Mouse (Mus musculus) spleen, adult 2 months (tissue): Measurements from ENCODE around the gene Lect2. TPM values are rescaled to one million over a fixed set of nuclear protein-coding genes. Genes with fewer than 3 reads are reported as not detected.
A peak's percentile ranks its signal among the peaks of the same experiment; 100 is the strongest.

Experiments
- DNase-seq, 2 experiments: peaks; one replicate each; pipeline versions ENCODE4 v3.0.0 to v3.0.0-alpha.2; 2012 to 2021; ENCODE audit warnings: low spot score in 2 of 2, low read depth in 1 of 2
- H3K27ac ChIP-seq: fragments of 200-500 bp; 2 replicates; pipeline ENCODE4 v1.5.1; 2012; ENCODE audit warnings: low read length, inconsistent platforms; ENCODE audit not compliant: insufficient read depth
- H3K27me3 ChIP-seq: fragments of 200-500 bp; 2 replicates; pipeline ENCODE4 v1.6.1; 2012; ENCODE audit warnings: mild to moderate bottlenecking, moderate library complexity, low read length, inconsistent platforms; ENCODE audit not compliant: control insufficient read depth, insufficient read depth
- H3K36me3 ChIP-seq: fragments of 200-500 bp; 2 replicates; pipeline ENCODE4 v1.6.1; 2012; ENCODE audit warnings: mild to moderate bottlenecking, low read length, inconsistent platforms; ENCODE audit not compliant: control insufficient read depth, insufficient read depth
- H3K4me1 ChIP-seq: fragments of 200-500 bp; 2 replicates; pipeline ENCODE4 v1.6.1; 2011; ENCODE audit warnings: inconsistent platforms; ENCODE audit not compliant: control insufficient read depth, insufficient read depth, insufficient read length
- H3K4me3 ChIP-seq: fragments of 200-500 bp; 2 replicates; pipeline ENCODE4 v1.5.1; 2011; ENCODE audit warnings: mild to moderate bottlenecking, inconsistent platforms; ENCODE audit not compliant: insufficient read depth, insufficient read length; ENCODE audit errors: extremely low read depth
- CTCF ChIP-seq: fragments of 200-500 bp; IDR thresholded peaks from 2 replicates; pipeline ENCODE4 v1.5.1; 2011; ENCODE audit warnings: mild to moderate bottlenecking, inconsistent platforms; ENCODE audit not compliant: insufficient read depth, insufficient read length, insufficient replicate concordance; ENCODE audit errors: extremely low read depth
- POLR2A ChIP-seq: fragments of 200-500 bp; IDR thresholded peaks from 2 replicates; pipeline ENCODE4 v1.6.1; 2011; ENCODE audit warnings: low read depth, low read length, inconsistent platforms
- WGBS: fragments of 180-500 bp; shearing (Covaris S2); methylation state at CpG from one replicate; pipeline ENCODE4 v1.1.7; 2018; 5-methylcytosine and 5-hydroxymethylcytosine counted together
- polyA plus RNA-seq: library from polyadenylated mRNA; depleted of rRNA; stranded (reverse); fragments of >200 nt; gene quantifications from 2 replicates; pipeline ENCODE4 v1.2.3, GENCODE M21; 2012

The Lect2 gene
- polyA plus RNA-seq, 1 experiment = not detected

- no peak for TF ChIP-seq POLR2A
- no peak for TF ChIP-seq CTCF
- WGBS = 49% methylated on average over 7 of the region's 7 CpGs
- H3K27ac ChIP-seq = no peak overlapping the region
Observed at GRCm38 (mm10) chr13:56516816-56517215, 31.5 kb downstream of the Lect2 start.

GRCm38 (mm10) chr13:56516311-56516710 is 32.0 kb downstream of the Lect2 start:
- Histone ChIP-seq H3K4me3 (no peak overlapping the region), H3K36me3 (no peaks in the 10 kb centered on the region), H3K4me1 (no peaks in the 10 kb centered on the region), H3K27me3 (no peaks in the 10 kb centered on the region), H3K27ac (no peak overlapping the region)
- no peak for DNase-seq
- 83% methylated on average over 4 of the region's 4 CpGs for WGBS
- TF ChIP-seq CTCF (no peak), POLR2A (no peak)

More at GRCm38 (mm10) chr13:56516816-56517215, 31.5 kb downstream of the Lect2 start:
- DNase-seq = no peak
- H3K4me3 ChIP-seq = no peak overlapping the region
- no peaks in the 10 kb centered on the region for H3K4me1 ChIP-seq
- H3K27me3 ChIP-seq = no peaks in the 10 kb centered on the region
- no peaks in the 10 kb centered on the region for H3K36me3 ChIP-seq

GRCm38 (mm10) chr13:56513595-56513994 is 34.7 kb downstream of the Lect2 start:
- no peak overlapping the region for H3K27ac ChIP-seq
- no peaks in the 10 kb centered on the region for H3K36me3 ChIP-seq
- no peak for DNase-seq
- no peak overlapping the region for H3K4me3 ChIP-seq
- H3K27me3 ChIP-seq = no peaks in the 10 kb centered on the region
- no peaks in the 10 kb centered on the region for H3K4me1 ChIP-seq
- TF ChIP-seq POLR2A = no peak
- no peak for TF ChIP-seq CTCF

- no peaks in the 10 kb centered on the region for H3K36me3 ChIP-seq
- no peaks in the 10 kb centered on the region for H3K27me3 ChIP-seq
- TF ChIP-seq POLR2A (no peak), CTCF (no peak)
- H3K27ac ChIP-seq = no peak overlapping the region
- no peak for DNase-seq
- H3K4me3 ChIP-seq = no peak overlapping the region
- WGBS = 79% methylated on average over 2 of the region's 2 CpGs
- no peaks in the 10 kb centered on the region for H3K4me1 ChIP-seq
Observed at GRCm38 (mm10) chr13:56509796-56510195, 38.5 kb downstream of the Lect2 start.

GRCm38 (mm10) chr13:56506871-56507496 is 41.3 kb downstream of the Lect2 start:
- H3K4me1 ChIP-seq = no peaks in the 10 kb centered on the region; the same call in 1 of the 2 replicates
- WGBS = 18% methylated on average over 6 of the region's 6 CpGs
- H3K27ac ChIP-seq = no peak overlapping the region
- no peak for TF ChIP-seq POLR2A
- TF ChIP-seq CTCF = no peak
- H3K36me3 ChIP-seq = no peaks in the 10 kb centered on the region
- no peak overlapping the region for H3K4me3 ChIP-seq
- peak in 1 of 2 experiments; percentile 47 for DNase-seq
- H3K27me3 ChIP-seq = no peaks in the 10 kb centered on the region

- Histone ChIP-seq H3K27ac (no peak overlapping the region), H3K4me1 (no peaks in the 10 kb centered on the region; the same call in 1 of the 2 replicates), H3K27me3 (no peaks in the 10 kb centered on the region), H3K36me3 (no peaks in the 10 kb centered on the region), H3K4me3 (no peak overlapping the region)
- 28% methylated on average over 6 of the region's 6 CpGs for WGBS
- TF ChIP-seq CTCF (no peak), POLR2A (no peak)
- no peak for DNase-seq
Observed at GRCm38 (mm10) chr13:56501866-56502420, 46.4 kb downstream of the Lect2 start.

GRCm38 (mm10) chr13:56500636-56501035 is 47.7 kb downstream of the Lect2 start:
- no peaks in the 10 kb centered on the region for H3K36me3 ChIP-seq
- H3K4me1 ChIP-seq = no peaks in the 10 kb centered on the region; the same call in 1 of the 2 replicates
- H3K4me3 ChIP-seq = no peak overlapping the region
- no peak for TF ChIP-seq CTCF
- no peak for TF ChIP-seq POLR2A
- H3K27me3 ChIP-seq = no peaks in the 10 kb centered on the region
- H3K27ac ChIP-seq = no peak overlapping the region
- no peak for DNase-seq
- 95% methylated on average over 8 of the region's 8 CpGs for WGBS
